Mouse (Mus musculus) olfactory bulb, adult 2 months (tissue): ENCODE measurements around the gene Acly.

Experiments used
- CTCF ChIP-seq: fragments of 200-500 bp; IDR thresholded peaks from 2 replicates; pipeline ENCODE4 v1.5.1; 2012; ENCODE audit warnings: low read depth, mild to moderate bottlenecking, low read length, moderate library complexity; ENCODE audit not compliant: insufficient read depth
- POLR2A ChIP-seq: fragments of 200-500 bp; IDR thresholded peaks from 2 replicates; pipeline ENCODE4 v1.6.1; 2012; ENCODE audit warnings: mild to moderate bottlenecking, low read depth, low read length, moderate library complexity; ENCODE audit not compliant: insufficient read depth

- TF ChIP-seq CTCF (no peak), POLR2A (no peak)
Observed at GRCm38 (mm10) chr11:100518188-100518591, 9.6 kb downstream of the Acly start.
